Mouse (Mus musculus): ENCODE data around the gene Cd79a.
"Not testable (repeated sequence)": the region's sequence is repeated elsewhere in the genome, so short reads cannot be mapped to it uniquely, and the experiment has no call there.

The Cd79a gene

GRCm38 (mm10) chr7:24886308-24886633 is 10.9 kb upstream of the Cd79a start:
- no peak for DNase-seq (ENCODE audit: low spot score)

- no peak for DNase-seq (ENCODE audit: low spot score)
Observed at GRCm38 (mm10) chr7:24887096-24887495, 10.1 kb upstream of the Cd79a start.

- DNase-seq (ENCODE audit: low spot score), result no peak
Observed at GRCm38 (mm10) chr7:24889431-24890220, 7.6 kb upstream of the Cd79a start.

GRCm38 (mm10) chr7:24890281-24891216 is 6.6 kb upstream of the Cd79a start:
- DNase-seq (ENCODE audit: low spot score), result no peak

GRCm38 (mm10) chr7:24891241-24892124 is 5.7 kb upstream of the Cd79a start:
- no peak for DNase-seq (ENCODE audit: low spot score)

GRCm38 (mm10) chr7:24892125-24892583 is 5.0 kb upstream of the Cd79a start:
- no peak for DNase-seq (ENCODE audit: low spot score)

GRCm38 (mm10) chr7:24895749-24896148 is 1.4 kb upstream of the Cd79a start:
- DNase-seq (ENCODE audit: low spot score), result not testable (repeated sequence)

- DNase-seq (ENCODE audit: low spot score), result no peak
Observed at GRCm38 (mm10) chr7:24896269-24896668, 912 bp upstream of the Cd79a start.

- no peak for DNase-seq (ENCODE audit: low spot score)
Observed at GRCm38 (mm10) chr7:24897959-24898358, 778 bp downstream of the Cd79a start.

- DNase-seq (ENCODE audit: low spot score), result no peak
Observed at GRCm38 (mm10) chr7:24901114-24901513, 3.9 kb downstream of the Cd79a start.

GRCm38 (mm10) chr7:24901842-24902241 is 4.7 kb downstream of the Cd79a start:
- no peak for DNase-seq (ENCODE audit: low spot score)

GRCm38 (mm10) chr7:24902264-24902629 is 5.1 kb downstream of the Cd79a start:
- no peak for DNase-seq (ENCODE audit: low spot score)

GRCm38 (mm10) chr7:24902630-24903443 is 5.7 kb downstream of the Cd79a start, which contains the start of gene Arhgef1:
TSS of gene Arhgef1 (plus strand) at chr7:24902912.
- DNase-seq (ENCODE audit: low spot score), result no peak

- no peak for DNase-seq (ENCODE audit: low spot score)
Observed at GRCm38 (mm10) chr7:24903444-24903825, 6.3 kb downstream of the Cd79a start.

- peak; percentile 86 for DNase-seq (ENCODE audit: low spot score)
Observed at GRCm38 (mm10) chr7:24904070-24904483, 6.9 kb downstream of the Cd79a start.

GRCm38 (mm10) chr7:24904936-24905335 is 7.8 kb downstream of the Cd79a start:
- DNase-seq (ENCODE audit: low spot score), result no peak

GRCm38 (mm10) chr7:24906551-24906950 is 9.4 kb downstream of the Cd79a start:
- no peak for DNase-seq (ENCODE audit: low spot score)

GRCm38 (mm10) chr7:24907211-24907748 is 10.1 kb downstream of the Cd79a start:
- DNase-seq (ENCODE audit: low spot score), result no peak

GRCm38 (mm10) chr7:24912480-24912879 is 15.3 kb downstream of the Cd79a start:
- no peak for DNase-seq (ENCODE audit: low spot score)

- DNase-seq (ENCODE audit: low spot score), result no peak
Observed at GRCm38 (mm10) chr7:24918763-24919323, 21.7 kb downstream of the Cd79a start.
